Mouse (Mus musculus) MEL (cell line): ENCODE data around the gene Cbwd1. TPM values are rescaled to one million over a fixed set of nuclear protein-coding genes. Genes with fewer than 3 reads are reported as not detected.

ENCODE experiments used
- DNase-seq: peaks from one replicate; pipeline ENCODE4 v3.0.0; 2011; ENCODE audit warnings: low read depth, low spot score
- H3K27ac ChIP-seq: 2 replicates; pipeline ENCODE4 v1.5.1; 2012; ENCODE audit warnings: low read depth, mild to moderate bottlenecking, control low read depth, low read length, moderate library complexity; ENCODE audit not compliant: control insufficient read depth
- H3K27me3 ChIP-seq, 2 experiments: fragments of 150-350 bp in 1 of 2; sonication (generic) in 1 of 2; 2 replicates each; pipeline ENCODE4 v1.6.1; 2012; ENCODE audit warnings: low read length in 2 of 2, mild to moderate bottlenecking in 2 of 2, improper control_type of control experiment in 1 of 2, moderate library complexity in 1 of 2; ENCODE audit not compliant: insufficient read depth in 2 of 2, control insufficient read depth in 1 of 2
- H3K36me3 ChIP-seq, 2 experiments: 2 replicates each; pipeline ENCODE4 v1.6.1; 2012 to 2014; ENCODE audit warnings: low read length in 2 of 2, improper control_type of control experiment in 1 of 2, inconsistent platforms in 1 of 2, mild to moderate bottlenecking in 1 of 2; ENCODE audit not compliant: insufficient read depth in 2 of 2, control insufficient read depth in 1 of 2
- H3K4me1 ChIP-seq, 2 experiments: fragments of 150-350 bp in 1 of 2; sonication (generic) in 1 of 2; 2 replicates each; pipeline ENCODE4 v1.6.1; 2012; ENCODE audit warnings: low read length in 2 of 2, improper control_type of control experiment in 1 of 2, mild to moderate bottlenecking in 1 of 2; ENCODE audit not compliant: insufficient read depth in 2 of 2, control insufficient read depth in 1 of 2
- H3K4me3 ChIP-seq, 2 experiments: fragments of 150-350 bp in 1 of 2; sonication (generic) in 1 of 2; 2 replicates each; pipeline ENCODE4 v1.5.1; 2012; ENCODE audit warnings: low read depth in 2 of 2, low read length in 2 of 2, mild to moderate bottlenecking in 2 of 2, moderate library complexity in 2 of 2, control low read depth in 1 of 2, improper control_type of control experiment in 1 of 2; ENCODE audit not compliant: control insufficient read depth in 1 of 2, insufficient read depth in 1 of 2
- H3K79me2 ChIP-seq: 2 replicates; pipeline ENCODE4 v1.6.1; 2012; ENCODE audit warnings: mild to moderate bottlenecking, low read length, moderate library complexity; ENCODE audit not compliant: control insufficient read depth, poor library complexity, insufficient read depth
- H3K9ac ChIP-seq: 2 replicates; pipeline ENCODE4 v1.6.1; 2012; ENCODE audit warnings: low read depth, mild to moderate bottlenecking, control low read depth, low read length, moderate library complexity; ENCODE audit not compliant: control insufficient read depth, poor library complexity, severe bottlenecking
- H3K9me3 ChIP-seq: fragments of 150-350 bp; sonication (generic); replicated peaks from 2 replicates; pipeline ENCODE4 v1.6.1; 2012; ENCODE audit warnings: mild to moderate bottlenecking, low read length, improper control_type of control experiment, moderate library complexity; ENCODE audit not compliant: insufficient read depth
- BHLHE40 ChIP-seq: IDR thresholded peaks from 2 replicates; pipeline ENCODE4 v1.6.1; 2012; ENCODE audit warnings: low read depth, mild to moderate bottlenecking, inconsistent platforms, low read length, improper control_type of control experiment, borderline replicate concordance
- CHD1 ChIP-seq: IDR thresholded peaks from 2 replicates; pipeline ENCODE4 v1.6.1; 2012; ENCODE audit warnings: low read depth, mild to moderate bottlenecking, inconsistent platforms, low read length, improper control_type of control experiment
- CTCF ChIP-seq, 3 experiments: IDR thresholded peaks in 2 of 3; conservative IDR thresholded peaks in 1 of 3; 2 replicates each; pipeline ENCODE4 v1.5.1; 2011 to 2012; ENCODE audit warnings: low read length in 3 of 3, low read depth in 2 of 3, mild to moderate bottlenecking in 2 of 3, improper control_type of control experiment in 1 of 3, inconsistent platforms in 1 of 3, mixed read lengths in 1 of 3, moderate library complexity in 1 of 3; ENCODE audit not compliant: control insufficient read depth in 1 of 3, insufficient read depth in 1 of 3, poor library complexity in 1 of 3, severe bottlenecking in 1 of 3
- E2F4 ChIP-seq: IDR thresholded peaks from 2 replicates; pipeline ENCODE4 v1.6.1; 2011; ENCODE audit warnings: low read depth, low read length, improper control_type of control experiment, borderline replicate concordance
- ELF1 ChIP-seq: IDR thresholded peaks from 2 replicates; pipeline ENCODE4 v1.6.1; 2014; ENCODE audit warnings: low read depth, mild to moderate bottlenecking, inconsistent platforms, low read length, improper control_type of control experiment, moderate library complexity
- ETS1 ChIP-seq: IDR thresholded peaks from 2 replicates; pipeline ENCODE4 v1.6.1; 2012; ENCODE audit warnings: low read depth, mild to moderate bottlenecking, inconsistent platforms, low read length, improper control_type of control experiment, moderate library complexity
- GABPA ChIP-seq: IDR thresholded peaks from 2 replicates; pipeline ENCODE4 v1.6.1; 2012; ENCODE audit warnings: low read depth, mild to moderate bottlenecking, inconsistent platforms, low read length, improper control_type of control experiment, moderate library complexity
- GATA1 ChIP-seq: IDR thresholded peaks from 2 replicates; pipeline ENCODE4 v1.6.1; 2011; ENCODE audit warnings: low read depth, low read length, improper control_type of control experiment
- HCFC1 ChIP-seq: IDR thresholded peaks from 2 replicates; pipeline ENCODE4 v1.6.1; 2012; ENCODE audit warnings: low read depth, mild to moderate bottlenecking, inconsistent platforms, low read length, improper control_type of control experiment, moderate library complexity
- MAFK ChIP-seq: IDR thresholded peaks from 2 replicates; pipeline ENCODE4 v1.6.1; 2011; ENCODE audit warnings: low read depth, mild to moderate bottlenecking, low read length, improper control_type of control experiment, borderline replicate concordance
- MAZ ChIP-seq: IDR thresholded peaks from 2 replicates; pipeline ENCODE4 v1.6.1; 2012; ENCODE audit warnings: low read depth, mild to moderate bottlenecking, inconsistent platforms, low read length, improper control_type of control experiment
- MEF2A ChIP-seq: IDR thresholded peaks from 2 replicates; pipeline ENCODE4 v1.6.1; 2014; ENCODE audit warnings: low read depth, mild to moderate bottlenecking, inconsistent platforms, low read length, improper control_type of control experiment; ENCODE audit not compliant: poor library complexity, insufficient replicate concordance, severe bottlenecking; ENCODE audit errors: extremely low read depth
- MXI1 ChIP-seq: IDR thresholded peaks from 2 replicates; pipeline ENCODE4 v1.6.1; 2011; ENCODE audit warnings: mild to moderate bottlenecking, low read depth, low read length, improper control_type of control experiment
- MYC ChIP-seq: IDR thresholded peaks from 2 replicates; pipeline ENCODE4 v1.6.1; 2011; ENCODE audit warnings: low read depth, mild to moderate bottlenecking, low read length, improper control_type of control experiment, moderate library complexity
- NELFE ChIP-seq: IDR thresholded peaks from 2 replicates; pipeline ENCODE4 v1.6.1; 2011; ENCODE audit warnings: low read depth, low read length, improper control_type of control experiment
- NRF1 ChIP-seq: IDR thresholded peaks from 2 replicates; pipeline ENCODE4 v1.6.1; 2014; ENCODE audit warnings: low read depth, mild to moderate bottlenecking, inconsistent platforms, low read length, improper control_type of control experiment, moderate library complexity; ENCODE audit not compliant: poor library complexity, insufficient read depth, severe bottlenecking
- POLR2A ChIP-seq, 2 experiments: IDR thresholded peaks; 2 replicates each; pipeline ENCODE4 v1.6.1; 2011 to 2012; ENCODE audit warnings: low read length in 2 of 2, mild to moderate bottlenecking in 2 of 2, control low read depth in 1 of 2, improper control_type of control experiment in 1 of 2, low read depth in 1 of 2, moderate library complexity in 1 of 2; ENCODE audit not compliant: control insufficient read depth in 1 of 2, insufficient read depth in 1 of 2, poor library complexity in 1 of 2
- POLR2AphosphoS2 ChIP-seq: IDR thresholded peaks from 2 replicates; pipeline ENCODE4 v1.6.1; 2011; ENCODE audit warnings: low read length, improper control_type of control experiment
- POLR2AphosphoS5 ChIP-seq: IDR thresholded peaks from 2 replicates; pipeline ENCODE4 v1.6.1; 2012; ENCODE audit warnings: low read depth, borderline replicate concordance, mild to moderate bottlenecking, inconsistent platforms, low read length, moderate library complexity, mixed read lengths
- RAD21 ChIP-seq: IDR thresholded peaks from 2 replicates; pipeline ENCODE4 v1.6.1; 2011; ENCODE audit warnings: mild to moderate bottlenecking, low read depth, low read length, improper control_type of control experiment
- RCOR1 ChIP-seq: IDR thresholded peaks from 2 replicates; pipeline ENCODE4 v1.6.1; 2012; ENCODE audit warnings: low read depth, mild to moderate bottlenecking, inconsistent platforms, low read length, improper control_type of control experiment
- SIN3A ChIP-seq: IDR thresholded peaks from 2 replicates; pipeline ENCODE4 v1.6.1; 2012; ENCODE audit warnings: low read length, improper control_type of control experiment, inconsistent platforms
- SMC3 ChIP-seq: IDR thresholded peaks from 2 replicates; pipeline ENCODE4 v1.6.1; 2011; ENCODE audit warnings: low read depth, low read length, improper control_type of control experiment
- TAL1 ChIP-seq: IDR thresholded peaks from 2 replicates; pipeline ENCODE4 v1.6.1; 2012; ENCODE audit warnings: mild to moderate bottlenecking, inconsistent platforms, low read length, moderate library complexity, mixed read lengths
- TCF12 ChIP-seq: IDR thresholded peaks from 2 replicates; pipeline ENCODE4 v1.6.1; 2014; ENCODE audit warnings: low read depth, mild to moderate bottlenecking, inconsistent platforms, low read length, improper control_type of control experiment, moderate library complexity
- UBTF ChIP-seq: IDR thresholded peaks from 2 replicates; pipeline ENCODE4 v1.6.1; 2012; ENCODE audit warnings: low read depth, mild to moderate bottlenecking, inconsistent platforms, low read length, improper control_type of control experiment, moderate library complexity, borderline replicate concordance; ENCODE audit not compliant: insufficient read depth
- USF1 ChIP-seq: IDR thresholded peaks from 2 replicates; pipeline ENCODE4 v1.6.1; 2014; ENCODE audit warnings: low read depth, mild to moderate bottlenecking, inconsistent platforms, low read length, improper control_type of control experiment, moderate library complexity
- ZC3H11A ChIP-seq: IDR thresholded peaks from 2 replicates; pipeline ENCODE4 v1.6.1; 2012; ENCODE audit warnings: low read depth, mild to moderate bottlenecking, inconsistent platforms, low read length, improper control_type of control experiment
- ZKSCAN1 ChIP-seq: IDR thresholded peaks from 2 replicates; pipeline ENCODE4 v1.6.1; 2012; ENCODE audit warnings: low read depth, mild to moderate bottlenecking, inconsistent platforms, low read length, improper control_type of control experiment, moderate library complexity
- ZNF384 ChIP-seq: IDR thresholded peaks from 2 replicates; pipeline ENCODE4 v1.6.1; 2012; ENCODE audit warnings: low read depth, mild to moderate bottlenecking, inconsistent platforms, low read length, improper control_type of control experiment
- polyA plus RNA-seq, 2 experiments: library from polyadenylated mRNA; stranded (reverse) in 1 of 2; unstranded in 1 of 2; fragments of >175 nt in 1 of 2; fragments of >200 nt in 1 of 2; gene quantifications; 2 replicates each; pipeline versions ENCODE4 v1.2.1 to v1.2.4; 2012; ENCODE audit warnings: low replicate concordance in 2 of 2, low read depth in 1 of 2; ENCODE audit not compliant: insufficient read length in 2 of 2, insufficient read depth in 1 of 2, missing spikeins in 1 of 2
- total RNA-seq: library from RNA; depleted of rRNA; stranded (reverse); fragments of 300-350 nt; gene quantifications from 2 replicates; pipeline ENCODE4 v1.2.3, GENCODE M21; 2012

The Cbwd1 gene
- total and polyA plus RNA-seq, 3 experiments = 14.2 to 24.0 TPM; not detected in 1

- H3K4me3 ChIP-seq = no peak overlapping the region
- no peak overlapping the region for H3K9ac ChIP-seq
- H3K36me3 ChIP-seq = no peaks in the 10 kb centered on the region
- H3K27me3 ChIP-seq = no peaks in the 10 kb centered on the region
- no peaks in the 10 kb centered on the region for H3K9me3 ChIP-seq
- TF ChIP-seq USF1 (no peak), ZNF384 (peak; percentile 62)
- no peak for DNase-seq
- peaks cover 1% of the 10 kb centered on the region; the same call in 1 of the 2 replicates for H3K79me2 ChIP-seq
- H3K4me1 ChIP-seq = no peaks in the 10 kb centered on the region
- no peak overlapping the region for H3K27ac ChIP-seq
These were observed 4.8 kb upstream of the Cbwd1 start for GRCm38 (mm10) chr19:24966203-24966602.

- Histone ChIP-seq H3K36me3 (peaks cover 0 to 7% of the 10 kb centered on the region in 2 experiments; a peak in 3 of 4 replicates), H3K9me3 (no peaks in the 10 kb centered on the region)
- TF ChIP-seq SMC3 (peak; percentile 86), NELFE (no peak), ZKSCAN1 (no peak), MAZ (no peak), CHD1 (no peak), BHLHE40 (no peak), POLR2AphosphoS5 (no peak), MAFK (no peak), E2F4 (no peak), ELF1 (no peak), CTCF (IDR thresholded peaks at IDR 0.05 in 2 of 3, conservative IDR thresholded peaks at IDR 0.05 in 1 of 3; ENCODE audit: control insufficient read depth in 1 of 3, insufficient read depth in 1 of 3, low read depth in 2 of 3, low read length in 3 of 3, poor library complexity in 1 of 3, severe bottlenecking in 1 of 3) (peak in 2 of 3 experiments; percentile 36 to 79; a peak in 3 of 6 replicates), ZNF384 (no peak), ZC3H11A (peak; percentile 88), TCF12 (no peak), RCOR1 (no peak), MXI1 (no peak), POLR2A (IDR thresholded peaks at IDR 0.05; ENCODE audit: control insufficient read depth in 1 of 2, insufficient read depth in 1 of 2, low read depth in 1 of 2, low read length in 2 of 2, poor library complexity in 1 of 2) (no peak), POLR2AphosphoS2 (no peak), MYC (no peak), GABPA (no peak), SIN3A (no peak), RAD21 (peak; percentile 89), MEF2A (no peak), USF1 (no peak), ETS1 (no peak), UBTF (no peak), HCFC1 (0 out of 2 replicates have a peak, but pooled peaks have one; percentile 22), GATA1 (no peak), NRF1 (no peak), TAL1 (no peak)
- TF ChIP-seq, all 39 proteins: peak for 5
- DNase-seq = peak; percentile 86
- no peak overlapping the region for H3K9ac ChIP-seq
- no peak overlapping the region for H3K27ac ChIP-seq
- no peaks in the 10 kb centered on the region for H3K27me3 ChIP-seq
- H3K4me1 ChIP-seq = peaks cover 0 to 7% of the 10 kb centered on the region in 2 experiments; a peak in 1 of 4 replicates
- H3K79me2 ChIP-seq = peaks cover 5% of the 10 kb centered on the region
- no peak overlapping the region for H3K4me3 ChIP-seq
These were observed 2.9 kb downstream of the Cbwd1 start for GRCm38 (mm10) chr19:24958531-24958930.
